Mouse (Mus musculus) right cerebral cortex, postnatal 4 days (tissue): Measurements from ENCODE around the gene Bbof1.
A peak's percentile ranks its signal among the peaks of the same experiment; 100 is the strongest.

Experiments
- DNase-seq: peaks from one replicate; pipeline ENCODE4 v3.0.0-alpha.2; 2022

Bbof1 gene

GRCm38 (mm10) chr12:84408819-84409507, at the start of gene Bbof1, which contains the start of gene Entpd5:
TSS of gene Bbof1 (plus strand) at chr12:84409071.
TSS of gene Entpd5 (minus strand) at chr12:84409029.
- DNase-seq = peak; percentile 91

DNA sequence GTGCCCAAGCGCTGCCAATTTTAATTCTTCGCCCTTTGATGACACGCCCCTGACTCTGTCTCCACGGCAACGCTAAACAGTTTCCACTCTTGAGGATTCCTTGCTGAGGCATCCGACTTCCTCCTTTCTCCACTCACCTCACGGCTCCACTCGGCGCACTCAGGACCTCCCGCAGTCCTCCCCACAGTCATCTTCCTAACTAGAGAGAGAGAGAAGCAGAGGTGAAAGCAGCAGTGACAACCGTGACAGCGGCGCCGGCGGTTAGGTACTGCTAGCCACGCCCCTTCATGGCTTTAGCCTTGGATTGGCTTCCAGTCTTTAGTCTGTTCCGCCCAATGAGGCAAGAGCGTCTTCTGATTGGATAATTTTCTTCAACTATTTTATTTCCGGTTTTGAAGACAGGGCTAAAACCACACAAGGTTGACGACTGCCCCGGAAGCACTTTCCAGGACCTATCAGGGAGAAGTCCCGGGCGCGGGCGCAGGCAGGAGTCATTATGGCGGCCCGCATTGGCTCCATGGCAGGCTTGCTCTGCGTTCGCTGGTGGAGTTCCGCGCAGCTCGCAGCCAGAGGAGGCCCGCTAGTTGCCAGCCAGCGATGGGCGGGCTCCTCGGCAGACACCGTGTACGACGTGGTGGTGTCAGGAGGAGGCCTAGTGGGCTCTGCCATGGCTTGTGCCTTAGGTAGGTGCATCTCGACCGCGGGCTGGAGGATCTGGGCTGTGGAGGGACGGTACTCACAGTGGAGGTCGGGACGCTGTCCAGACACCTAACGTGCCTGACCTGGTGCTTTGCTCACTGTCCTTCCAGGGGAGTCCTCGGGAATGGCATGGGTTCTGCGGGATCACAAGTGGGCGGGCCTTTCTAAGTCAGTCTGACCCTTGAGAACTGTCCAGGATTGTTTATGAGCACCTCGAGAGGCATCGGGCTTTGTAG, 47.0 kb upstream of the Bbof1 start, which contains the start of the genes Coq6 and Fam161b:
Gene Coq6 (plus strand): TSS at position 103 of the 935 bp plus-strand sequence.
Gene Fam161b (minus strand): TSS at position 279 of the 935 bp plus-strand sequence.
- peak; percentile 94 for DNase-seq

DNA sequence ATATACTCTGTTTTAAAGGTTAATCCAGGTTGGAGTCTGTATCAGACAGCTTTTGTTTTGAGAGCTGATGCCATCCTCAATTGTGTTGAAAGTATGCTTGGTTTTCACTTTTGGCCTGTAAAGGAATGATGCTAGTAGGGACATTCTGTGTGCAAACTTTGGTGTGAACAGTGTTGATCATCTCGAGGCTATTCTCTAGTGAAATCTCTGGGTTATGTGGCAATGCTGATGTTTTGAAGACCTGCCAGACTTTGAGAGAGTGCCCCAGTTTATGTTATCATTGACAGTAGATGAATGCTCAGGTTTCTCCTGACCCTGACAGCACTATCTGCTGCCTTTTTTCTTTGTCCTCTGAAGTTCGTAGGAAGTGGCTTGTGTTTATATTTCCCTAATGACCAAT, 46.0 kb upstream of the Bbof1 start:
- DNase-seq = no peak

GRCm38 (mm10) chr12:84364291-84364690, 44.6 kb upstream of the Bbof1 start:
- DNase-seq = no peak

DNA sequence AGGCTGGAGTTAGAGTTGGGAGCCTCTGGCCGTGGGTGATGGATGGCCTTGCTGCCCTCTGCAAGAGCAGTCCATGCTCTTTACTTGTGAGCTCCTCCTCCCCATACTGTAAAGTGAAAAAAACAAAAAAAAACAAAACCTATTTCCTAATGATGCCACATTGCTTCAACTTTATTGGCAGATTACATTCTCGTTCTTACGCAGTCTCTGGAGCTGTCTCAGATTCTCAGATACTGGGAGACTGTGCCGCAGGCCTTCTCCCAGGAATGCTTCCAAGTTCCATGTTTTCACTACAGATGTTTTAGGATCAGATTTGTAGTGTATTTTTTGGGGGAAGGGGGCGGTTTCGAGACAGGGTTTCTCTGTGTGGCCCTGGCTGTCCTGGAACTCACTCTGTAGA, 43.7 kb upstream of the Bbof1 start:
- DNase-seq = no peak

- no peak for DNase-seq
These were observed 41.9 kb upstream of the Bbof1 start for GRCm38 (mm10) chr12:84366971-84367370.

- no peak for DNase-seq
These were observed 37.2 kb upstream of the Bbof1 start for GRCm38 (mm10) chr12:84371647-84372046.

GRCm38 (mm10) chr12:84373831-84374481, 34.9 kb upstream of the Bbof1 start:
- DNase-seq = no peak

DNA sequence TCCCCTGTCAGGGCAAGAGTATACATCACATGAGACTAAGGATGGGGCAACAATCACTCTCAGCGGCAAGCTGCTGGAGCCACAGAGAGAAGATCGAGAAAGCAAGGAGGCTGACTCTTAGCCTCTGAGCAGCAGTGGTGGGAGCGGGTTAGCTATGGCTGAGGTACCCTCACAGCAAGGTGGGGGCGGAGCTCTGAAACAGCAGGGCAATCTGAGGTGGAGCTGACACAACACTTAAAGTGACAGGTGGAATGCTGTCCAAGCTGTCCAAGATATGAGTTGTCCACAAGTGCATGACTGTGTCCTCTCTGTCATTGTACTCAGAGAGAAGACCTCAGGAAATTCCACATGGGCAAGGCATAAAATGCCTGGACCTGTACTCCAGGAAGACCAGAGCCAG, 26.5 kb upstream of the Bbof1 start:
- DNase-seq = no peak

DNA sequence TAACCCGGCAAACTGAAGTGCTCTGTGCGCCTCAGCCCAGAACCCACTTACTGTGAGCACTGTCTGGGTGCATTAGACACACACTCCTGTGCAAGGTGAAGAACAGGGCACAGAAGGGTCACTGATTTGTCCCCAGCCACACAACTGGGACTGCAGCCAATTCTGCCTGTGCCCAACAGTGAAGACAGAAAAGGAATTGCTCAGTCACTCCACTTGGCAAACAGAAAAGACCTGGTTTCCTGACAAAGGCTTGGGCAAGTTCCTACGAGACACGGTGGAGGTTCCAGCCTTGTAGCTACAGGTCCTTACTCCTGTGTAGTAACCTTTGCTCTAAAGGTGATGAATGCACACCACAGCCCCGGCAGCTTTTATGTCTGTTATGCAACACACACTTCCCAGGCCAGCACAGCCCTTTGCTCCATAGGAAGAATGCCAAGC, 24.2 kb upstream of the Bbof1 start:
- DNase-seq = peak; percentile 22

GRCm38 (mm10) chr12:84385408-84385807, 23.5 kb upstream of the Bbof1 start:
- no peak for DNase-seq

DNA sequence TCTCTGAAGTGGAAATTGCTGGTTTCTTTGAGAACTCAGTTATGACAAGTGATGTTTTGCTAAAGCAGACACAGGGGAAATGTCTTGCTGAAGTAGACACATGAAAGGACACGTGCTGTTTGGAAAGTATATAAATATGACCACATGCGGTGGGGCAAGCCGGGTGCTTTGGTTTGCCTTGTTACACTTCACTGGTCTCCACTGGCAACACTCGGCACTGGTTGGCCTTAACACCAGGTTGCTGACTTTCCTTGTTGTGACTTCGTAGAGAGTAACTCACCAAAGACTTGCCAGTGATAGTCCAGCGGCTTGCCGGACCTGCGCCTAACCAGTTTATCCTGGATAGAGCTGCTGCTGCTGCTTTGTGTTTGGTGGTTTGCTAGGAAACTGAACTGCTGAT, 20.8 kb upstream of the Bbof1 start:
- DNase-seq = no peak

- no peak for DNase-seq
These were observed 20.0 kb upstream of the Bbof1 start for GRCm38 (mm10) chr12:84388774-84389400.

DNA sequence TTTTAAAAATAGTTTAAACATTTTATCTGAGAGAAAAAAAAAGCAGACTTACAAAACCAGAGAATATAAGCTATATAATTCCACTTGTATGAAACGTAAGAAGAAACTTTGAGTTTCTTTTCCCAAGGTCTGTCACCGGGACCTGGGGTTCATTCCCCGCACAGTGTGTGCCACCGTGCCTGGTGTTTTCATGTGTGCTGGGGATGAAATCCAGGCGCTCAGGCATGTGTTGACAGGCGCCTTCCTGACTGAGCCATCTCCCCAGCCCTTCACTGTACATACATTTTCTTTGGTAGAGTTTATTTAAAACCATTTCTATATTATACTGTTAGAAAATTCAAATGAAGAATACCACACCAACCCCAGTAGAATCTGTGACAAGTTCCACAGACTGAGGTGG, 18.5 kb upstream of the Bbof1 start:
- DNase-seq = no peak

DNA sequence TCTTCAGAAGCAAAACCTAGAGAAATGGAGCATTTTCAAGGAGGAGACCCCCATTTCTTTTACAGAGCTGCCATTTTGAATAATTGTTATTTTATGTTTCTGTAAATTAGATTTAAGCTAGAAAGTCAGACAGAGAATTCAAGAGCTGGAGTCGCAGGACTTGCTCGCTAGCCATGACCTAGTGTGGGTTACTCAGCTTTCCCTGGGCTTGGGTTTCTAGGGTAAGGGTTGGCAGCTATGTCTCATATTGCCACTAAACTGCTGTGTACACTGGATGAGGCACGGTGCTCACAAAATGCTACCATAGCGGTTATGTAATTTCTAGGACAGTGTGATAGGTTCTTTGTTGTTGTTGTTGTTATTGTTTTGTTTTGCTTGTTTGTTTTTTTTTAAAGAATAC, 16.2 kb upstream of the Bbof1 start:
- DNase-seq = no peak

- DNase-seq = no peak
These were observed 15.0 kb upstream of the Bbof1 start for GRCm38 (mm10) chr12:84393847-84394246.

DNA sequence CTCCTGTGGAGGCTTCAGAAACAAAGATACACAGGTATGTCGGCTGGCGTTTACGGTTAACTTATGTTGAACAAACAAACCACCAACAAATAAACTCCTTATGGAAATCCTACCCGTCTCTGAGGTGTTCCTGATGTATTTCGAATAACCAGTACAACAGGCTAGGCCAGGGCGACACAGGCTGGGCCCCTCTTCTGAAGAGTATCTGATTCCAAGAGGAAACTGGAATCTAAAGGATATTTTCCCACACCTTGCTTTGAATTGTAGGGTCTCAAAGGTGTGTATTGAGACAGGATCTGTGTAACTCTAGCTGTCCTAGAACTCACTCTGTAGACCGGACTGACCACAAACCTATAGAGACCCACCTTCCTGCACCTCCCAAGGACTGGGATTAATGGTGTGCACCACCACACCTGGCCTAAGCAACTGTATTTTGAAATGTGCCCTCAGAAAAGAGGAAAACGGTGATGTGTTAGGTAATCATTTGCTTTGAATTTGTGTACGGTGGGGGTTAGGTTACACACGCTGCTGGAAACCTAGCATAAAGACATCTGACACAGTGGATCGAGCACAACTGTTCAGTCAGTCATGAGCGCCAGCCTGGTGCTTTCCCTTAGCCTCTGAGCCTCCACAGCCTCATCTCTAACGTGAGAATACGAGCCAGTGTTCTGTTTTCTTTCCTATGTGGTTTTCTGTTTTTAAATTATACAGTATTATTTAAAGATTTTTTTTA, 11.8 kb upstream of the Bbof1 start:
- no peak for DNase-seq

GRCm38 (mm10) chr12:84397685-84398084, 11.2 kb upstream of the Bbof1 start:
- no peak for DNase-seq

DNA sequence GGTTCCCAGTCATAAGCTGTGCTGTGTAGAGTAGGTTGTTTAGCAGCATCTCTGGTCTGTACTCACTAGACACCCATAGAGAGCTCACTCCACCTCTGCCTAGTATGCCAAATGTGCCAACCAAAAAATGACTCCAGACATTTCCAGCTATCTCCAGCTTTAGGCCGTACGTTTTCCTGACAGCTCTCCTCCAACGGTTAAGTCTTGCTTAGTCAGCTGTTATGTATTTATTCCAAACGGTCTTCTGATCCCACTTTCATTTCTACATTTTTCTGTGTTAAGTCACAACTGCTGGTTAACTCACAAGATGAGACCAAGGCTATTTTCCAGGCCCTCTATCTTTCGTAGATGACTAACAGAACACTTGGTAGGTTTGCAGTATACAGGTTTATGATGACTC, 10.2 kb upstream of the Bbof1 start:
- no peak for DNase-seq

GRCm38 (mm10) chr12:84399135-84399534, 9.7 kb upstream of the Bbof1 start:
- DNase-seq = no peak

GRCm38 (mm10) chr12:84399663-84400062, 9.2 kb upstream of the Bbof1 start:
- DNase-seq = no peak

- DNase-seq = no peak
These were observed 8.8 kb upstream of the Bbof1 start for GRCm38 (mm10) chr12:84400068-84400467.
